Mouse (Mus musculus) telencephalon, adult 2 months (tissue): ENCODE results near the gene Ldhd.

Source experiments
- DNase-seq: peaks from one replicate; pipeline ENCODE4 v3.0.0-alpha.2; 2011; ENCODE audit warnings: low read depth, low spot score

Ldhd gene

DNA sequence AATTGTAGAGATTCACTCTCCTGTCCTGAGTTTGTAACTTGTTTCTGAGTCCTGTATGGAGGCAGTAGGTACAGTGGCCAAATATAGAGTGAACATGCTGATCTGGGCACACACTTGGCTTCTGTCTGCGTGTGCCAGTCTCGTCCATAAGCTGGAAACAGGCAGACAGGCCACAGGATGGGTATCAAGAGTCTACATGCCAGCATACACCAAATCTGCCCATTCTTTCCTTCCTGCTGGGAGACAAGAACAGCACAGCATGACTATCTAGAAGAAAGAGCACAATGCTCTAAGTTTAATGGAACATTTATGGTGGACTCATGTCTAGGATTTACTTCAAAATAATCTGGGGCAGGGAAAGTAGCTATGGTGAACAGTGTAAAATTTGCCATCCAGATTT, 35.2 kb downstream of the Ldhd start:
- DNase-seq, result no peak

DNA sequence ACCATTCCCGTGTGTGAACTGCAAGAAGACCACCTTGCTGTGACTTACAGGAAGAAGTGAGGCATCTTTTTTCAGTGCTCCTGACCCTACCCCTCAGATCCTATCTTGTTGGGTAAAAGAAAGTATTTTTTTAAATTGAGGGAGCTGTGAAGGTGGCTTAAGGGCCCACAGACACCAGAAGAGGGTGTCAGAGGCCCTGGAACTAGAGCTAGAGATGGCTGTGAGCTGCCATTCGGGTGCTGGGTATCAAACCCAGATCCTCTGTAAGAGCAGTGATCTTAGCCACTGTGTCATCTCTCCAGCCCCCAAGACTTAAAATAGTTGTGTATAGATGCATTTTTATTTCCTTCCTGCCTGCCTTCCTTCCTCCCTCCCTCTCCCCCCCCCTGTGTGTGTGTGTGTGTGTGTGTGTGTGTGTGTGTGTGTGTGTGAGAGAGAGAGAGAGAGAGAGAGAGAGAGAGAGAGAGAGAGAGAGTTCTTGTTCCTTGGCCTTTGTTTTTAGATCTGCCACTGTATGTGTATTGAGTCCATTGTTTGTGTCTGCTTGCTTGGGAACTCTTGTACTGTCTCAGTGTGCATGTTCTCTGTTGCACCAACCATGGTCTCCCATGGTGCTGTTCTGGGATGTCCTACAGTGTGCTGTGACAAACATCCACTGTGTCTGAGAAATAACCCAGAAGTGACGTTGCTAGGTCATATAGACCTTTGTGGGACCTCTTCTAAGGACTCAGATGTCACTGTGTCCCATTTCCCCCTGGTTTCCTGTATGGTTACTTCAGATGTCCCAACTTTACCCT, 35.9 kb downstream of the Ldhd start:
- DNase-seq, result no peak

DNA sequence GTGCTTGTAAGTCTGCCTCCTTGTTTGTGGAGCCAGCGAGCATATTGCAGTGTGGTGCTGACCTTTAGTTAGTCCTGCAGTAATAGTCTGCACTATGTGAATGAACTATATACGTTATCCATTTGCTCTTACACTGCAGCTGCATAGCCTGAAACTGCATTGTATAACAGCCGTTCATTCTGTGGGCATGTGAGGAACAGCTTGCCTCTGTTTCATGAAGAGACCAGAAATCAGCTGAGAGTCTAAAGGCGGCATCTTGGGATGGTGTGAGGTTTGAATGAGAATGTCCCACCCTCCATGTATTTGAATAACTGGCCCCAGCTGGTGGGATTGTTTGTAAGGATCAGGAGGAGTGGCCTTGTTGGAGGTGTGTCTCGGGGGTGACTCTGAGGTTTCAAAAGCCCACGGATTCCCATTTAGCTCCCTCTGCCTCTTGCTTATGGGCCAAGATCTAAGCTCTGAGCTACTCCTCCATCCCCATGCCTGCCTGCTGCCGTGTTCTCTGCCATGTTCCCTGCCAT, 37.7 kb downstream of the Ldhd start:
- peak; percentile 67 for DNase-seq

DNA sequence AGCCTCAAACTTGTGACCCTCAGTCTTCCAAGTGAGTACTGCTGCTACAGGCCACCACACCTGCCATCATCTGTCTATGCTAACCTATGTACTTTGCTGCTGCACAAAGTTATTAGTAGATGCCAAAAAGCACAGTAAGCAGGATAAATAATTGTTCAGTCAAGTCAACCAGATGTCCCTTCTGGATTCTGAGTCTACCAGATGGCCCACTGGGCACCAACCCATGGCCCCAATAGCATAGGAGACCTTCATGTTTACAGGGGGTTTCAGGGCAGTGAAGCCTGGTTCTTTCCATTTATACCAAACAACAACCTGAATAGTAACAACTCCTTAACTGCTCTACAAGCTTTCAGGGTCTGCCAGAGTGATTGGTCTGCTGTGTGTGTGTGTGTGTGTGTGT, 39.0 kb downstream of the Ldhd start:
- DNase-seq, result no peak

DNA sequence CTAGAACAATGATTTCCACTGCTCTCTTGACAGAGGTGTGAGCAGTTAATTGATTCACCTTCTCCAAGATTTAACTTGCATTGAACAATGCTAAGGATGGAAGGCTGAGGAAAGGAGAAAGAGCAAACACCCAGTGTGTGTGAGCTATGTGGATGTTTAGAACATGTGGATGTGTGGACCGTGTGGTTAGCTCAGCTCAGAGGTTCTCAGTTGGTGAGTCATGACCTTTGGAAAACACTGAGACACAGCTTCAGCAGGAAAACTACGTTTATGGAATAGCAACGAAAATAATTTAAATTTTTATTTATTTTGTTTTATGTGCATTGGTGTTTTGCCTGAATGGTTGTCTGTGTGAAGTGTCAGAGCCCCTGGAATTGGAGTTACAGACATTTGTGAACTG, 40.0 kb downstream of the Ldhd start:
- DNase-seq, result no peak

DNA sequence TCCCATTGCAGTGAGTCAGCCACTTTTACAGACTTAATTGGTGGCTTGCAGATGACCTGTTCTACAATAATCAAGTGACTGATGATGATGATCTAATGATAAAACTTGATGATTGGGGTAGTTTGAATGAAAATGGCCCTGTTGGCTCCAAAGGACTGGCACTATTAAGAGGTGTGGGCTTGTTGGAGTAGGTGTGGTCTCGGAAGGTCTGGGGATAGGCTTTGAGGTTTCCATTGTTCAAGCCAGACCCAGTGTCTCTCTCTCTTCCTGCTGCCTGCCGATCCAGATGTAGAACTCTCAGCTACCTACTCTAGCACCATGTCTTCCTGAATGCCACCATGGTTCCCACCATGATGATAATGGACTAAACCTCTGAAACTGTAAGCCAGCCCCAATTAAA, 41.8 kb downstream of the Ldhd start:
- DNase-seq, result no peak

DNA sequence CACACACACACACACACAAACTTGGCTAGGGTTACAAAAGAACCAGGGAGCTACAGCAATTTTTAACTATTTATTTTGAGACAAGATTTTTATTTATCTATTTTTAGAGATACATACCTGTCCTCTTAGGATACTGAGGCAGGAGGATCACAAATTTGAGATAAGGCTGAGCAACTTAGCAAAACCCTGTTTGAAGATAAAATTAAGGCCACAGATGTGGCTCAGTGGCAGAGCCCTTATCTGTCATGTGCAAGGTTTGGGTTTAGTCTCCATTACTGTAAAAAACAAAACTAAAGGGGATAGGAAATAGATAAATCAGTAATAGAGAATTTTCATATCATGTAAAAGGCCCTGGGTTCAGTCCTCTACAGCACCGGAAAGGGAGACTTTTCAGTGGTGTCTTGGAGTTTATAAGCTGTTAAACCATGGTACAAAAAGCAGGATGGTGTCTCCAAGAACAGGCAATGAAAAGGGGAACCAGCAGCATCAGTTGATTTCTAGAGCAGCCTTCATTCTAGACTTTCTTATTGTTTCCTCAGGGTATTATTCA, 42.6 kb downstream of the Ldhd start:
- no peak for DNase-seq

DNA sequence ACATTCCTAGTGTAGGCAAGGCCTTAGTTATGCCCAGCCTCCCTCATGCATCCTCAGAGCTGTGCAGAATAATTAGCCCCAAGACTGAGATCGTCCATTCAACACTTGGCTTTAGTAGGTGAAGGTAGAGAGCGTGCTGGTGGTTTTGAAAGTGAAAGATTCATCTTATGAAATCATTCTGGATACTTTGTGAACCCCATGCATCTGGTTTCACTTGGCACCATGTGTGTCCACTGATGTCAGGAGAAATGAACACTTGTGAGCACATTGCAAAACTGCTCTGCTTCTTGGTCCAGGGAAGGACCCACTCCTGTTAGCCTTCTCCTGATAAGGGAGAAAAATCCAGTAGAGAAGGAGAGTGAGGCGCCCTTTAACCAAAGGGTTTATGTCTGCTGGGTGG, 45.2 kb downstream of the Ldhd start:
- DNase-seq, result no peak

DNA sequence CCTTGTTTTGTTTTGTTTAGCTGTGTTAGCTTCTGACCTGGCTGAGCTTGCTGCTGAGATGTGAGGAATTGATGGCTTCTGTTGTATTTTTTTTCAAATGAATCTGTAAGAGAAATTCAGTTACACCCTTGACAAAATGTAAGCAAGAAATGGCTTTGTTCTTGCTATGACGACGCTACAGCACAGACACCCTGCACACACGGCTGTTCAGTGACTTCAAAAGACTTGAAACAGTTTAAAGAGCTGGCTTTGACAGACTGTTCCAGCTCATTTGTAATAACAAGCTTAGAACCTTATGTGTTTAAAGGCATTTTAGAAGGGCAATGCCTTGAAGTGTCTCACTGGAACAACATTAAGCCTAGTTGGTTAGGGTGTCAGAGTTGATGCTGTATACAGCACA, 47.8 kb downstream of the Ldhd start:
- DNase-seq, result no peak

DNA sequence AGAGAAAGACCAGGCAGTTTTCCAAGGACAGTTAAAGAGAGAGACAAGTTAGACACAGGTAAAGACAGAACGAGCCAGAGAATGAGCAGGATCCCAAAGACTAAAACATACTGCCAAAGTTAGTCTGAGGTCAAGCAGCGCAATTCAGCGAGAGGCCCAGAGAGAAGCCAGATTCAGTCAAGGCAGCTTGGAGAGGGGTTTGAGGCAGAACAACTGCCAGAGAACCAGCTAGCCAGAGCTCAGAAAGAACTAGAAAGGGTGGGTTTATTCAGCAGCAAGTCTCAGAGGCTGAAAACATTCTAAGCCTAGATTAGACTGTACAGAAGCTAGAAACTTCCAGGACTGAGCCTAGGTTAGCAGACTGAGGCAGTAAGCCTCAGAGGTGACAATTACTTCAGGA, 49.9 kb downstream of the Ldhd start:
- DNase-seq, result no peak

DNA sequence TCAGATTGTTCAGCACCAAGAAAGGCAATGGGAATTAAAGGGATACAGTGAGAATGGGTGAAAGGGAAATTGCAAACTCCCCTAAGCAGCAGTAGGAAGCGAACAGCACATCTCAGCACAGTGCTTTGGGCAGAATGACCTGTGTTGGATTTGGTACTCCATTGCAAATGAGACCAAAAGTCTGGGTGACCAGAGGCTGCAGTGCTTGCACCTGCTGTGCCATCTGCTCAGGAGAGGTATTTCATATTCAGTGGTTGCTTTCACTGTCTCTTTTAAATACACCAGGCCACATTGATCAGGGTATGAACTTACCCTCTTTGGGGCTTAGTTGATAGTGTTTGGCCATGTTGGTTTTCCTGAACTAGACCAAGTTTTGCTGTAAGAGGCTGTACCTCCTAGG, 50.9 kb downstream of the Ldhd start:
- no peak for DNase-seq

DNA sequence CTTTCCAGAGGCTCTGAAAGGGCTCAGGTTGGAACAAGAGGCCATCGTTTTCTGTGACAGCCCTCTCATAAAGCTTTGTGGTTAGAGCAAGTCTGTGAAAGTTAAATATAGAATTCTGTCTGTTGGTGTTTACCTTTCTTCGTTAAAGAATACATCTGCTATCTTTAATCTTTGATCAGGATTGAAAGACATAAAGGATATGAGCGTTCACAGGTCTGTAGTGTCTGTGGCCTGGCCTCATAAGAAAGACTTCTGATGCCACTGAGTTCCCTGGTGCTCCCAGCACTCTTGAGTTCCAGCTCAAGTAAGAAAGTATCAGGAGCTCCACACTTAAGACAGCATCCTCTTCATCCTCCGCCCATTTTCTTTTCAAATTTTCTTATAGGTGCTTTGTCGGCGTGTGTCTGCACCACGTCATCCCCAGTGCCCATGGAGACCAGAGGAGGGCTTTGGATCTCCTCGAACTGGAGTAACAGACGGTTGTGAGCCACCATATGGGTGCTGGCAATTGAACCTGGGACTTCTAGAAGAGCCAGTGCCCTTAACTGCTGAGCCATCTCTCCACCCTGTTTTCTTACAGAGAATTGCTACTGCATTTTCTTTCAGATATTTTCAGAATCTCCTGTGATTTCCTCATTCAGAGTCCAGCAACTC, 52.2 kb downstream of the Ldhd start:
- DNase-seq, result no peak

DNA sequence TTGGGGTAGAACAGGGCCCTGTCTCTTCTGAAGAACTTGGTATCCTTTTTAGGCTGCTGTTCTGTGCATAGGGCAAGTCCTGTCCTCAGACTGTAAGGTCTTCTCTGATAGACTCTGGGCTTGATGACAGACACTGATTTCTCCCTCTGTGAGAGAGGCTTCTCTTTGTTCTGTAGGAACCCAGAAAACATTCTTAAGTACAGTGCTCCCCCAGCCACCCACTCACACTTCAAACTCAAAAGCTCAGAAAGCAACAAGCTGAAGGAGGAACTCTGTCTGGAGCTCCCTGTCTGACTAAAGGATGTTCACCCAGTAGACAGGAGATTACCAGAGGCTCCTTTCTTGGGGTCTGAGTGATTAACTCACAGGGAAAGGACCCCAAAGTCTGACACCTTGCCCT, 53.7 kb downstream of the Ldhd start:
- no peak for DNase-seq

DNA sequence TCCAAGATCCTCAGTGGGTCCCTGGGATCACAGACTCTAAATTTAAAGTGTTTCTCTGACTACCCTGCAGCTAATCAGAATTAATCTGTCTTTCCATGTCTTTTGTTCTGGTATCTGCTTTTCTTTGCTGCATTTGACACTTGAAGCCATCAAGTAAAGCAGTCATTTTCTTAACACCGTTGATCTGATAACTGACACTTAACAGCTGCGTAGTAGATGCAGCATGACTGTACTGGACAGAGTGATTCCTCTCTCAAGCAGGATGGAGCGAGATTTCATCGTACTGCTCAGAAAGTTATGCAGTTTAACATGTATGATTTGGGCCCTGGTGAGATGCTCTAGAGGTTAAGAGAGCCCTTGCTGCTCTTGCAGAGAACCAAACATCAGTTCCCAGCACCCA, 54.7 kb downstream of the Ldhd start:
- DNase-seq, result no peak

DNA sequence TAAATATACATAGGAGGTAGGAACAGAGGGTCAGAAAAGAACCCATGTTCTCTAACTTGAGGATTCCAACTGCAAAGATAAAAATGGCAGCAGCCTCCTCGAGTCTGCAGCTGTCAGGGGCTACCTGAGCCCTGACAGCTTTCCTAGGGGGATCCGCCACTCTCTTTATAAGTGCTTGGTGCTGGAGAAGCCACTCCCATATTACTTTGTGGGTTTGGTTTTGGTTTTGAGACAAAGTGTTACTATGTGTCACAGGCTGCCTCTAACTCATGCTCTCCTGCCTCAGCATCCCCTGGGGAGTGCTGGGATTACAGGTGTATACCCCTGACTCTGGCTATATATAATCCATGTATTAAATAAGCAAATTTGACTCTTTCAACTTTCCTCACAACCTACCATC, 56.2 kb downstream of the Ldhd start:
- no peak for DNase-seq
